Mouse (Mus musculus) kidney, postnatal 36 days (tissue): ENCODE data around the gene Dll4.

Experiments used
- DNase-seq, 2 experiments: peaks; one replicate each; pipeline ENCODE4 v3.0.0; 2021 to 2022; ENCODE audit warnings: mixed read lengths in 2 of 2

Dll4 gene

GRCm38 (mm10) chr2:119312380-119312958 lies 13.1 kb upstream of the Dll4 start:
- no peak for DNase-seq

- no peak for DNase-seq
Measured at GRCm38 (mm10) chr2:119313780-119314479, 11.7 kb upstream of the Dll4 start.

GRCm38 (mm10) chr2:119314742-119315310 lies 10.8 kb upstream of the Dll4 start:
- no peak for DNase-seq

- peak; percentile 62 for DNase-seq
Measured at GRCm38 (mm10) chr2:119318043-119318710, 7.4 kb upstream of the Dll4 start.

- DNase-seq: peak in 1 of 2 experiments; percentile 65
Measured at GRCm38 (mm10) chr2:119320571-119320970, 5.0 kb upstream of the Dll4 start.

- DNase-seq: peak in 1 of 2 experiments; percentile 41
Measured at GRCm38 (mm10) chr2:119321771-119322586, 3.6 kb upstream of the Dll4 start.

GRCm38 (mm10) chr2:119322587-119323300 lies 2.8 kb upstream of the Dll4 start:
- DNase-seq: peak in 1 of 2 experiments; percentile 48

- DNase-seq: no peak
Measured at GRCm38 (mm10) chr2:119323866-119324575, 1.6 kb upstream of the Dll4 start.

- DNase-seq: peak; percentile 82 to 85
Measured at GRCm38 (mm10) chr2:119324576-119325318, 837 bp upstream of the Dll4 start.

- peak in 1 of 2 experiments; percentile 63 for DNase-seq
Measured at GRCm38 (mm10) chr2:119326161-119327101, 847 bp downstream of the Dll4 start.

- DNase-seq: peak; percentile 84 to 85
Measured at GRCm38 (mm10) chr2:119327102-119327480, 1.5 kb downstream of the Dll4 start.

GRCm38 (mm10) chr2:119327942-119328526 lies 2.5 kb downstream of the Dll4 start:
- DNase-seq: no peak

- no peak for DNase-seq
Measured at GRCm38 (mm10) chr2:119328546-119328945, 3.0 kb downstream of the Dll4 start.

- no peak for DNase-seq
Measured at GRCm38 (mm10) chr2:119329123-119329817, 3.7 kb downstream of the Dll4 start.

- DNase-seq: no peak
Measured at GRCm38 (mm10) chr2:119330795-119331194, 5.2 kb downstream of the Dll4 start.

- no peak for DNase-seq
Measured at GRCm38 (mm10) chr2:119332177-119332661, 6.6 kb downstream of the Dll4 start.

- no peak for DNase-seq
Measured at GRCm38 (mm10) chr2:119334135-119334534, 8.6 kb downstream of the Dll4 start.

- no peak for DNase-seq
Measured at GRCm38 (mm10) chr2:119334964-119335525, 9.5 kb downstream of the Dll4 start.
